Mouse (Mus musculus): ENCODE measurements around the gene Fam83d.

Fam83d gene

GRCm38 (mm10) chr2:158743518-158744141 lies 24.3 kb upstream of the Fam83d start:
- DNase-seq (ENCODE audit: low read depth in 1 of 2, low spot score in 2 of 2), result no peak

- no peak for DNase-seq (ENCODE audit: low read depth in 1 of 2, low spot score in 2 of 2)
Observed at GRCm38 (mm10) chr2:158745049-158745482, 22.8 kb upstream of the Fam83d start.

GRCm38 (mm10) chr2:158746164-158746563 lies 21.7 kb upstream of the Fam83d start:
- no peak for DNase-seq (ENCODE audit: low read depth in 1 of 2, low spot score in 2 of 2)

GRCm38 (mm10) chr2:158749366-158749765 lies 18.5 kb upstream of the Fam83d start:
- DNase-seq (ENCODE audit: low read depth in 1 of 2, low spot score in 2 of 2), result no peak

- DNase-seq (ENCODE audit: low read depth in 1 of 2, low spot score in 2 of 2), result no peak
Observed at GRCm38 (mm10) chr2:158760231-158760630, 7.7 kb upstream of the Fam83d start.

- DNase-seq (ENCODE audit: low read depth in 1 of 2, low spot score in 2 of 2), result no peak
Observed at GRCm38 (mm10) chr2:158762339-158762738, 5.6 kb upstream of the Fam83d start.

GRCm38 (mm10) chr2:158768350-158768749 lies 457 bp downstream of the Fam83d start:
- peak; percentile 3 to 21 for DNase-seq (ENCODE audit: low read depth in 1 of 2, low spot score in 2 of 2)

GRCm38 (mm10) chr2:158768771-158769170 lies 878 bp downstream of the Fam83d start:
- DNase-seq (ENCODE audit: low read depth in 1 of 2, low spot score in 2 of 2), result no peak

- DNase-seq (ENCODE audit: low read depth in 1 of 2, low spot score in 2 of 2), result no peak
Observed at GRCm38 (mm10) chr2:158770126-158770757, 2.3 kb downstream of the Fam83d start.

GRCm38 (mm10) chr2:158771066-158771763 lies 3.3 kb downstream of the Fam83d start:
- no peak for DNase-seq (ENCODE audit: low read depth in 1 of 2, low spot score in 2 of 2)

- peak; percentile 13 to 27 for DNase-seq (ENCODE audit: low read depth in 1 of 2, low spot score in 2 of 2)
Observed at GRCm38 (mm10) chr2:158772808-158773207, 4.9 kb downstream of the Fam83d start.

- no peak for DNase-seq (ENCODE audit: low read depth in 1 of 2, low spot score in 2 of 2)
Observed at GRCm38 (mm10) chr2:158774886-158775285, 7.0 kb downstream of the Fam83d start.

GRCm38 (mm10) chr2:158776716-158777115 lies 8.8 kb downstream of the Fam83d start:
- no peak for DNase-seq (ENCODE audit: low read depth in 1 of 2, low spot score in 2 of 2)

- DNase-seq (ENCODE audit: low read depth in 1 of 2, low spot score in 2 of 2), result no peak
Observed at GRCm38 (mm10) chr2:158777490-158777889, 9.6 kb downstream of the Fam83d start.

GRCm38 (mm10) chr2:158778349-158778748 lies 10.5 kb downstream of the Fam83d start:
- no peak for DNase-seq (ENCODE audit: low read depth in 1 of 2, low spot score in 2 of 2)

GRCm38 (mm10) chr2:158781126-158781525 lies 13.2 kb downstream of the Fam83d start:
- DNase-seq (ENCODE audit: low read depth in 1 of 2, low spot score in 2 of 2), result no peak

GRCm38 (mm10) chr2:158786927-158787795 lies 19.3 kb downstream of the Fam83d start:
- DNase-seq (ENCODE audit: low read depth in 1 of 2, low spot score in 2 of 2), result no peak

- peak; percentile 61 to 78 for DNase-seq (ENCODE audit: low read depth in 1 of 2, low spot score in 2 of 2)
Observed at GRCm38 (mm10) chr2:158794494-158795004, 26.7 kb downstream of the Fam83d start, which contains the start of gene Dhx35. Dhx35 (plus strand) TSS chr2:158794807.

- DNase-seq (ENCODE audit: low read depth in 1 of 2, low spot score in 2 of 2), result no peak
Observed at GRCm38 (mm10) chr2:158795043-158795442, 27.1 kb downstream of the Fam83d start.

- DNase-seq (ENCODE audit: low read depth in 1 of 2, low spot score in 2 of 2), result no peak
Observed at GRCm38 (mm10) chr2:158795875-158796274, 28.0 kb downstream of the Fam83d start.

GRCm38 (mm10) chr2:158799328-158799727 lies 31.4 kb downstream of the Fam83d start:
- no peak for DNase-seq (ENCODE audit: low read depth in 1 of 2, low spot score in 2 of 2)

Data from monocyte, adult 2 months (primary cell).